Mouse (Mus musculus): Measurements from ENCODE around the gene Ago3.

Gene Ago3

DNA sequence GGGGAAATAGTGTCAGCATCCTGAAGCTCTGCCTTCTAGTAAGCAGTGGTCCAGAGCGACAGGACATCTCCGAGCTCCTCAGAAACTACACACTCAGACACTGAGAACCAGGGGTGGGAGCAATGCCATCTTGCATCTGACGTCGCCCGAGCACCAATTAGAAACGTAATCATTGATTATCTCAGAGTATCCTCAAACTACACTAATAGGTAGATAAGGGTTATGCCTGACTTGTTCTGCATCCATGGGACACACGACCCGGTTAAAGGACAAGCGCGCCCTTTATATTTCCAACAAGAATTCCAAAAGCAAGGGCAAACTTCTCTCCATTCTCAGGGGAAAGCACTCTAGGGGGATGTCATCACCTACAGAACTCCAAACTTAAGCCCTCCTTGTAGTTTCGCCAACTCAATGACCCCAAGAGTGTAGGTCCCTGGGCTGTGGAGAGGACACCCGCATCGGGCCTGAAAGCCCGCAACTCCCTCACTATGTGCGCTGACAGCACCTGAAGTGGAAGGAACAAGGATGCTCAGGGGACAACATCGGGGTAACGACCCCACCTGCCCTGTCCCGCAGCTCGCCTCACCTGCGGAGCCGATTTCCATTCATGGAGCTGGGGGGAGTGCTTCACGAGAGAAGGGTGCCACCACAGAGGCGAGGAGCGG is 542 bp downstream of the Ago3 start:
- no peak for DNase-seq (ENCODE audit: extremely low read depth, low read depth, low spot score)

DNA sequence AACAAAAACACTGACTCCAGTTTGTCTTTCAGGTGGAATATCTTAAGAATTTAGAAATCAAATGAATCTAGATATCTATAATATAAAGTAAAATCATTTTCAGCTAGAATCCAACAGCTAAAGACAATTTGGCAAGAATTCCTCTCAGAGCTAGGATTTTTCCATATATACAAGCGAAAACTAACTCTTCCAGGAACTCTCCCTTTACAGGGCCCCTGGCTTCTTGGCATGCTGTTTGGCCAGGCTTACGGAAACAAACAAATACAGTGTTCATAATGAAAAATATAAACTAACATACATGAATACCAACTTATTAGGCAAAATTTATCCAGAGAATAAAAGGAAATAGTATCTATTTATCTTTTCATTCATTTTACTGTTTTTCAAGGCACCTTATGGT is 5.5 kb downstream of the Ago3 start:
- no peak for DNase-seq (ENCODE audit: extremely low read depth, low read depth, low spot score)

GRCm38 (mm10) chr4:126415707-126416106 is 13.6 kb downstream of the Ago3 start:
- DNase-seq (ENCODE audit: extremely low read depth, low read depth, low spot score) = no peak

DNA sequence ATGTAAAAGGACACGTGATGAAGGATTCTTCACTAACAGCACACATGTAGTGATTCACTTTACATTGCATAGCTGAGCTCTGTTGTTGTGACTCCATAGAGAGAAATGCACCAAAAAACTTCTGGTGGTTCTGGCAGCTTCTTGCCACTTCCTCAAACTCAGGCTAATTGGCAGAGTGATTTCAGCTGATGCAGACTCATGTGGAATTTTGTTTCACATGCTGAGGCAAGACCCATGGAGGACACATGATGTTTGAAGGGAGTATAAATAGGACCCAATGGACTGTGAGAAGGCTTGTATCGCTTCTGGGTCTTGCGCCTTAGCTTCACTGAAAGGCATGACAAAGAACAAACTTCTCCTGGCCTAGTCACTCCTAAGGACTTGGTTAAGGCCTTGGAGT is 16.8 kb downstream of the Ago3 start:
- no peak for DNase-seq (ENCODE audit: extremely low read depth, low read depth, low spot score)

DNA sequence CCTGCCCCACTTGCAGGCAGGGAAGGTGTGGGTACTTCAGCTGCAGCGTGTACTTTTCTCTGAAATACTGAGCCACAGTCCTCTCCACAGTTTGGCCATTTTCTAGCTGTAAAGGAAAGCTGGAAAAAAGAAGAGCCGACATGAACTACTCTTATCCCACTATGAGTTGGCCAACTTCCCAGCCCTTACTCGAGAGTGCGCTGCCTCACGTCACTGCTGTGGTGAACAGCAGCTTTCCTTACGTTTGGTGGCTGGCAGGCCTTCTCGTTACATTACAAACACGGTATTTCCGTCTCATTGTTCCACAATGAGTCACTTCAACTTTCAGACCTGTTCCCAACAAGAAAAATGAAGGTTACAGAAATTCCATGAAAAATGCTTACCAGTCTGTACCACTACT is 57.9 kb downstream of the Ago3 start:
- no peak for DNase-seq (ENCODE audit: extremely low read depth, low read depth, low spot score)

GRCm38 (mm10) chr4:126360069-126360468 is 69.3 kb downstream of the Ago3 start:
- no peak for DNase-seq (ENCODE audit: extremely low read depth, low read depth, low spot score)

DNA sequence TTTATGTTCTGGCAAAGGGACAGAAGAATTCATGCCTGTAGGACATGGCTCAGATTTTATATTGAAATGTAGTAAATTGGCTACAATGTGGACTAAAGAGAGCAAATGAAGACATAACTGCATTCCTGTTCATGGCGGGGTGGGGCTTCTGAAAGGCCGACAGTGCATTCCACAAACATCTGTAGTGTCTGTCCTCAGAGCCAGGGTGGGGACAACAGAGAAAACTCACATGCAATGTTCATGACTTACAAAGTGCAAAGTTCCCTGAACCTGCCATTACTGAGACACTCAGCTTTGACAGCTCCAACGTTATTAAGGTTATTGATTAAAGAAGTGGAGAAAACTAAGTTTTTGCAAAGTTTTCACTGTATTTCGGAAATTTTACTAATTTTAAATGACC is 85.9 kb downstream of the Ago3 start:
- no peak for DNase-seq (ENCODE audit: extremely low read depth, low read depth, low spot score)

- DNase-seq (ENCODE audit: extremely low read depth, low read depth, low spot score) = no peak
Observed at GRCm38 (mm10) chr4:126339461-126339860, 89.9 kb downstream of the Ago3 start.

DNA sequence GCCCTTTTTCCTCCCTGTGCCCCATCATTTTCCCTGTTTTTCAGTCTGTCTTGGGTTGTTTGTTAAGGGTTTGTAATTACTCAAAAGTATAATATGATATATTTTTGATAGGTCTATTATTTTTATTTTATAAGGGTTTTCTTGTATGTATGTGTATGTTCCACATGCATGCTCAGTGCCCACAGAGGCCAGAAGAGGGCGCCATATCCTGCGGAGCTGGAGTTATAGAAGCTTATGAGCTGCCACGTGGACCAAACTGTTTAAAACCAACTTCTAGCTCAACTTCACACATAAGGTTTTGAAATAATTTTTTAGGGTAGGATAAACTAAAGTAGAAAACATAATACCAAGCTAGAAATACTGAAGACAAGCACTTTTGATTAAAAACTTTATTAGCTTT is 97.0 kb downstream of the Ago3 start:
- no peak for DNase-seq (ENCODE audit: extremely low read depth, low read depth, low spot score)

- DNase-seq (ENCODE audit: extremely low read depth, low read depth, low spot score) = no peak
Observed at GRCm38 (mm10) chr4:126331751-126332150, 97.6 kb downstream of the Ago3 start.

DNA sequence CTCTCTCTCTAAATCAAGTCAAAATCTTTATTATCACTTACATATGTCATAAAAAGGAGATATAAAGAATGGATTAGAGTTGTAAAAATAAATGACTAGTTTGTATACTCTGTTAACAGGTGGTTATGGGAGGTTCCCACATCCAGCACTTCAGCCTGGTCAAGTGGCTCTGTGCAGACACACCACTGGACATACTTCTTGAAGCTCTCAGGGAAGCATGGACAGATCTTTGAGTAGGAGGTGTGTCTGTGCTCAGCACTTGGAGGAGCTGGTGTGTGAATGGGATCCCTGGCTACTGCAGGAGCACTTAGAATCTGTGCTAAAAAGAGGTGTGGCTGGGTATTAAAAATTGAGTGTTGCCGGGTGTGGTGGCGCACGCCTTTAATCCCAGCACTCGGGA is 99.1 kb downstream of the Ago3 start:
- no peak for DNase-seq (ENCODE audit: extremely low read depth, low read depth, low spot score)

- DNase-seq (ENCODE audit: extremely low read depth, low read depth, low spot score) = no peak
Observed at GRCm38 (mm10) chr4:126326036-126326435, 103.3 kb downstream of the Ago3 start.

DNA sequence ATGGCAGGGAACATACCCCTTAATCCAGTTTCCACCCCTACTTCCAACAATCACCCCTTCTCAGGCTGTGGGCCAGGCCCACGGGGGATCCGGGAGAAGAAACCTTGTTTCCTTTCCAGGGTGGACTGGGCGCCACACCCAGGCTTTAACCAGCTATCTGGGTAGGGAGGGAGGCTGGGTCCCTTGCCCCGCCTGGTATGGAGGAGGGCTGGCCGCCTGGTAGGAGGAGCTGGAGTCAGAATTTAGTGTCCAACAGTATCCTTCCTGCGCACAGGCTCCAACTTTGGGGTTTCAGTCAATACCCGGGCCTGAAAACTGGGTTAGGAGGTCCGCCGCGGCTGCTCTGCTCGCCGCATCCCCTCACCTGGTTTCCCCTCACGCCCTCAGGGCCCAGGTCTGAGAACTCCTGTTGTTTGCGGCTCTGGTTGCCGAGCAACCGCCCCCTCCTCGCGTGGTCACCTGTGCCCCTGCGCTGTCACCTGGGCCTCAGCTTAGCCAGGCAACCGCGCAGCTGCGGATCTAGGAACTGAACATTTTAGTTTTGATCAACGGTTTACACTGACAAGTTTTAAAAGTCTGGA is 104.0 kb downstream of the Ago3 start, which contains the start of gene Tekt2:
Tekt2 (minus strand) TSS at position 408 of the 581 bp plus-strand sequence.
- no peak for DNase-seq (ENCODE audit: extremely low read depth, low read depth, low spot score)

DNA sequence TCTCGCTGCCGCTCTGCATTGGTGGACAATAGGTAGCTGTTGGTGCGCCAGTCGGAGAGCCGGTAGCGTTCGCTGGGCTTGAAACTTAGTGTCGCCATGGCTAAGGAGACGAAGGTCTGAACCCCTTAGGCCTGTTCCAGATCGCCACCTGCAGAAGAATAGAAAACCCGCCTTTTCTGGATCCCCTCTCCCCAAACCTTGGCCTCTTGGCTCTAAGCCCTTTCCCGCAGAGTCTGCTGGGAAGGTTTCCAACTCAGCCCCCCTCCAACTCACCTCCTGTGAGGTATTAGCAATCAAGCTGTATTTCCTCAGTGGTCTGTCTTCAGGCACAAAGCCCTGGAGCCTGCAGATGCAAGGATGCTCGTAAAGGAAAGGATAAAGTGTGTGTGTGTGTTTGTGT is 104.5 kb downstream of the Ago3 start:
- DNase-seq (ENCODE audit: extremely low read depth, low read depth, low spot score) = no peak

DNA sequence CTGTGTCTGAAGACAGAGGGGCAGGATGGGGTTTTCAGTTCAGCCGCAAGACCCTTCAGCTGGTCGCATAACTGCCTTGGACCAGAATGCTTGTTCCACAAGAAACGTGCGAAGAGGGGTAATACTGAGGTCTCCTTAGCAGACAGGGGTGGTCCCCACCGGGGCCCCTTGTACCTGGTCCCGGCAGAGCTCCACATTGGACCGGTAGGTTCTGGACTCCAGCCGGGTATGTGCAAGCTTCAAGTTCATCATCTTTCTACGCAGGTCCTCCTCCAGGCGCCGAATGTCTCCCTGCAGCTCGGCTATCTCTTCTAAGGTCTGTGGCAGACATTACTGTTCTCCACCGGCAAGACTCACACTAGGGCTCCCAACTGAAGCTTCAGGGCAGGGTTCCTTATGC is 106.7 kb downstream of the Ago3 start:
- DNase-seq (ENCODE audit: extremely low read depth, low read depth, low spot score) = no peak

DNA sequence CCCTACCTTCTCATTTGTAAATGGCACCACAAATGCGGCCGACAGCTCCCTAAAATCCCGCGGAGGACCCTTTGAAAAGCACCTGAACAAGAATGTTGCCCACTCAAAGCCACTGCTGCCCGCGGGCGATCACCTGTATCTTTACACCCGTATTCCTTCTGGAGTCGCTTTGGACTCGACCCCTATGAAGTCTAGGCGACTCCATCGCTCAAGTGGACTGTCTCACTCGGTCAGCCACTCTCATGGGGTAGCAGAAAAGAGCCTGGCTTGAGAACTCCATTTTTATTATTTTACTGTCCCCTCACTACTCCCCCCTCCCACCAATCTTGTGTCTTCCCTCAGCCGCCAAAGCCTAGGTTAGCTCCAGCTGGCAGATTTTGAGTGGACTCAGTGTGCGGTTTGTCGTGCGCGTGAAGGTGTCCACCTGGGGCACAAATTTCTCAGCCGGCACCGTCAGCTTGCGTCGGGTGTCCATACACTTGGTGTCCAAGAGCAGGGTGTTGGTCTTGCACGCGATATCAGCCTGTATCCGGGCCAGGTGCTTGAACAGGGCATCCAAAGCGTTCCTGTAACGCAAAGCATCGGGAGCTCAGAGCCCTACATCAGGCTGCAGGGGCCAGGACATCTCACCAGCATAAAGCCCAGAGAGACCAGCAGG is 107.4 kb downstream of the Ago3 start:
- DNase-seq (ENCODE audit: extremely low read depth, low read depth, low spot score) = no peak

DNA sequence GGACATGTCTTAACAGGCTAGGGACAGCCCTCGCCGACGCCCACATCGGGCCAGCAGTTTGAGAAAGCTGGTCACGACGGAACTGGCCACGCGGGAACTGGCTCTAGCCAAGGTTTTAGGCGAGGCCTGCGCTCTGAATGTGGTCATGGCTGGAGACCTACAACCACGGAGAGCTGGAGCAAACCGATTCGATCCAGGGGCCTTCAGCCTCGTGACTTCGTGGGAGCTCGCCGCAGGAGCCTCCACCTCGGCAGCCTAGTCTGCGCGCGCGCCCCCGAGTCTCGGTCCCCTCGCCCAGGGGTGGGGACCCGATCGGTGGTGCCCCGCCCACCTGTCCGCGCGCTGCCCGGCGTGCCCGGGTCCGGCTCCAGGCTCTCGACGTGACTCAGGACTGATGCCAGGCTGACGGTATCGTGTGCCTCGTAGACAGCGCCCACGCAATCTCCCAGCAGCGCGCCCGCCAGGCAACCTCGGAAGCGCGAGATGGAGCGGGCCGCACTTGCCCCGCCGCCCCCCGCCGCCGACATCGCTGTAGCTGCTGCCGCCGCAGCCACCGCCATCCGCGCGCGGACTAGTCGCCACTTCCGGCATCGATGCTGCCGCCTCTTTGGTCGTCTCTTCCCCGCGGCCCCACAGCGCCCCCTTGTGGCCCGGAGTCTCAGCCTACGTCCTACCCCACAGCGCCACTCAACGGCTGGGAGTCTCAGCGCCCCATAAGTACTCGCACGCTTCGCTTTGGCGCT is 108.1 kb downstream of the Ago3 start, which contains the start of gene Adprhl2:
Adprhl2 (minus strand) TSS at position 593 of the 743 bp plus-strand sequence.
- DNase-seq (ENCODE audit: extremely low read depth, low read depth, low spot score) = no peak

DNA sequence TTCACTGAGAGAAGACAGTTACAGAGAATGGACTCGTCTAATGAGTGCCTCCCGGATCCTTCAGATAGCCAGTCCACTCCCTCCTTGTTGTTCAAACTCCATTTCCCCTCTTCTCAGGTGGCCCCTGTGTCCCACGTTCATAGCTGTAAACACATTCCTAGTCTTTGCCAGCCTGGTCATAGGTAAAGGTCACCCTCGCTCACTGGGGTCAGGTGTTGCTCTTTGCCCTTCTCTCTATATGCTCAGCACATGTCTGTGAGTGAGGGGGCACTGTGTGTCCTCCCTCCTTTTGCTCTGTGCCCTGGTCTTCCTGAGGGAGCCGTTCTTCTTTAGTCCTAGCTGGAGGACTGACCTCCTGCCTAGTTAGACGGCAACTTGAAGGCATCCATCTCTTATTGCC is 109.5 kb downstream of the Ago3 start:
- no peak for DNase-seq (ENCODE audit: extremely low read depth, low read depth, low spot score)

DNA sequence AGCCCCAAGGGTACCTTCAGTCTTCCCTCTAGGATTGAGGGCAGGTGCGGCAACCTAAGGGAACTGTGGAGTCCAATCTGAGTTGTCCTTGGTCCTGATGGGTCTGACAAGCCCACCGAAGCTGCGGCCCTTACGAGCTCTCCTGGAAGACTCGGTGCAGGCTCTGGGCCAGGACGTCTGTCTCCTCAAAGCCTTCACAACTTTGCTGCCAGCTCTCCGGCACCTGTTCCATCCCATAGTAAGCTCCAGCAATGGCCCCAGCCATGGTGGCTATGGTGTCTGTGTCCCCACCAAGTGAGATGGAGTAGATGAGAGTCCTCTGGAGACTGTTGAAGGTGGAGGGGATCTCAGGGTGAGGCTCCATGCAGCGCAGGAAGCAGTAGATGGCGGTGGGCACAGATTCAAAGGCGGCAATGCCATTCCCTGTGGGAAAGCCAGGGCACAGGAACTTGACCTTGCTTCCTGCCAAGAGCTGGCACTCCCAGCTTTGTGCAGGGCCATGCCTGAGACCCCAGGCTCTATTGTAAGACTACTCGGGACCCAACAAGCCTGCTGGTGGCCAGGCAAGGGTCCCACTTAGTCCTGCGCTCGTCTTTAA is 112.8 kb downstream of the Ago3 start:
- DNase-seq (ENCODE audit: extremely low read depth, low read depth, low spot score) = no peak

DNA sequence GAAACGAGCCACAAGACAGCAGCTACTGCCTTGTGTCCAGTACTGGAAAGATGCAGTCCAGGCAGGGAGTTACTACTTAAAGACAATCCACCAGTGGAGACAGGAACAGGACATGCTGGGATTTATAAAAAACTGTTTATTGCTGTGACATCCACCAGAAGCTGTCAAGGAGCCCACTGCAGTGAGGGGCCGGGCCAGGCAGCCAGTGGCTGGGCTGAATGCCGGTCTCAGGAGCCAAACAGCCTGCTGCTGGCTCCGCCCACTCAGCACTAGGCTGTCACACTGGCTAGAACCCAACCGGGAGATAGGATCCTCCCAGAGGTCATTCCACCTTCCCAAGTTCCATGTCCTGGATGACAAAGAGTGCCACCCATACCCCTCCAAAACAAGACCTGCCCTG is 113.4 kb downstream of the Ago3 start:
- DNase-seq (ENCODE audit: extremely low read depth, low read depth, low spot score) = no peak

GRCm38 (mm10) chr4:126314393-126314792 is 115.0 kb downstream of the Ago3 start:
- no peak for DNase-seq (ENCODE audit: extremely low read depth, low read depth, low spot score)
